Mouse (Mus musculus) kidney, postnatal 36 days (tissue): ENCODE measurements around the gene Gm826.

Experiments used
- DNase-seq, 2 experiments: peaks; one replicate each; pipeline ENCODE4 v3.0.0; 2021 to 2022; ENCODE audit warnings: mixed read lengths in 2 of 2

Gene Gm826

GRCm38 (mm10) chr2:160351038-160351574, 17.1 kb upstream of the Gm826 start:
- DNase-seq: peak; percentile 87 to 91

DNA sequence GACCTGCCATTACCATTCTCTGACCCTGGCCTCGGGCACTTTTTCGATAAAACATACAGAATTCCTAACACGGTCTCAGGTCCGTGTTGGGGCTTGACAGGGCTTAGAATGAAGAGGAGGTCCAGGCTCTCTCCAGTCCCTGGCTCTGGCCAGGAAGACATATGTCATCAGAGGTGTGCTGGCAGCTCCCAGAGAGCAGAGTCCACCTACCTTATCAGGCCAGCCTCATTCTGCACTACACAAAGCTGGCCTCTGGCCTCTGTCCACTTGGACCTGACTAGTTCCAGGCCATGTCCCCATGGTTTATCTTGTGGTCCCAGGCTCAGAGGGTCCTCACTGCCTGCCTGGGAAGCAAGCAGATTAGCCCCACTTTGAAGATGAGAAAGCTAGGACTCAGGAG, 15.6 kb upstream of the Gm826 start:
- no peak for DNase-seq

- no peak for DNase-seq
Measured at GRCm38 (mm10) chr2:160348796-160349195, 14.8 kb upstream of the Gm826 start.

GRCm38 (mm10) chr2:160348072-160348604, 14.2 kb upstream of the Gm826 start:
- no peak for DNase-seq

DNA sequence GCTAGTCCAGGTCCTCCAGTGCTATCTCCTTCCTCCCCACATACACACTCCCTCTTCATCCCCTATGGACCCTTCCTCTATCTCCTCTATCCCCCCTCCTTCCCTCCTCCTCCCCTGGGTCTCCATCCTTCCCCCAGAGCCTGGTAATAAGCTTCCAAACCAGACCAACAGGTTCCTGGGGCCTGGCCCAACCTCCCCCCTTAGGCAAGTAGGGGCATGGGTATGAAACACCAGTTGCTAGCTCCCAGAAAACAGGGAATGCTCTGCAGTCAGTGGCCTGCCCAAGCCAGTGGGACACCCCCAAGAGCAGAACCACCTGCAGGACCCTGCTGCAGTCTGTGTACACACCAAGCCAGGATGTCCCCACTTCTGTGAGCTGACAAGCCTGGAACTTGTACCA, 11.7 kb upstream of the Gm826 start:
- no peak for DNase-seq

DNA sequence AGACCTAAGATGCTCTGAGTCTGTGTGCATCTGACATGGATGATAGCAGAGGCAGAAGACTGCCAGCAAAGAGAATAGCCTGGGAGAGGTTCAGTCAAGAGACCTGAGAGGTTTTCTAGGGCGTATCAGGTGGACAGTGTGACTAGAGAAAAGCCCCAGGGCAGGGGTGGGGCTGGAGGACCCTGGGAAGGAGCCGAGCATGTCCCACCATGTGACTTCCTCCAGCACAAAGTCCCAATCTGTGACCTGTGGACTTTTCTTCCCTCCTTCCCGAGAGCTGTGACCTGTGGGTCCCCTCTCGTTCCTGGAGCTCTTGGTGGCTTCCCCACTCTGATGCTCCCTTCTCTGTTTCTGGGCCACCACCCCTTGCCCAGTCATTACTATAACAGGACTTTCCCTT, 6.2 kb upstream of the Gm826 start:
- DNase-seq: peak in 1 of 2 experiments; percentile 16

- DNase-seq: no peak
Measured at GRCm38 (mm10) chr2:160339595-160339994, 5.6 kb upstream of the Gm826 start.

GRCm38 (mm10) chr2:160336053-160336452, 2.1 kb upstream of the Gm826 start:
- DNase-seq: no peak

DNA sequence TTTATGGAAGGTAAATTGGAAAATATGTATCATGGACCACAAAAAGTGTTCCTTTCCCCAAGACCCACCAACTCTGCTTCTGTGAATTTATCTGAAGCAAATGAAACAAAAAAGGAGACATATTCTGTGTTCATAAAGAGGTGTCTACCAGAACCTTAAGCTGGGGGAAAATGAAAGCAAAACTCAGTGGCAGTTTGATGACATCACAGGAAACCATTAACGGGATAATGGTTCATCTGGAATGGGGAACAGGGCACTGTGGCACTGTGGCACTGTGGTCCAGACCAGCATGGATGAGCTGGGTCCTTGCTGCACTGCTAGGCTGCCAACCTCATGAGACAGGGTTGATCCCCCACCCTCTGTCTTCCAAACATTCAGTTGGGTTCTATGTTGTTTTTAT, 1.1 kb upstream of the Gm826 start:
- no peak for DNase-seq

- peak; percentile 31 to 40 for DNase-seq
Measured at GRCm38 (mm10) chr2:160332516-160333325, 1.2 kb downstream of the Gm826 start.

GRCm38 (mm10) chr2:160328886-160329285, 5.1 kb downstream of the Gm826 start:
- peak; percentile 30 to 44 for DNase-seq

DNA sequence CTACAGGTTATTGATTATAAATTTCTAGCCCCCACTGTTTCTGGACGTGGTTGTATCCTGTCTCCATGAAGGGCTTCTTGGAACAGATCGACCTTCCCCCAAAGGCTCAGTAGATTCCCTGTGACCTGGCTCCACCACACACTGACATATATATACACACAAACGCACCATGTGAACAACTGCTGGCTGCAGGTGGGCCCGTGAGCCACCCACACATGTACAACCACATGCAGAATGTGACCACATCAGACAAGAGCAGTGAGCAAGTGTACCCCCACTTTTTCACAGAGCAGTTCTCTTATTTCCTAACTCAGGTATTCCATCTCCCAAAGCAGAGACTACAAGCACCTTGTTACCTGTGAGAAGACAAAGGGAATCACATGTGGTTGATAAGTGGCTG, 6.2 kb downstream of the Gm826 start:
- DNase-seq: no peak

DNA sequence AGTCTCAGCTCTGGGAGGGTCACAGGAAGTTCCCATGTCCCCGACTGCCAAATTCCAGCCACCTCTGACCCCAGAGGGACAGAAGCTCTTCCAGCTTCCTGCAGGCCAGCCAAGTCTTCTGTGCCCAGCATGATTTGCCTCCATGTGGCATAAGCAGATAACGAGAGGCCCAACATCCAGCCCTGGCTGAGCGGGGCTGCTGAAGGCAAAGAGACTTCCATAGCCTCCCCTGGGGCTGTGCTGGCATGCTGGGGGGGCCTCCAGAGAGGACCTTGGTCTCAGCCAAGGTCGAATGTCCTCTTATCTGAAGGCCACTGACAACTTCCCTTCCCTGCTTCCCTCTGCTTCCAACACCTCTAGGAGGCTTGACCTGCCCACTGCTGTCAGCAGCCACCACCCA, 6.8 kb downstream of the Gm826 start:
- DNase-seq: peak; percentile 68 to 77

- no peak for DNase-seq
Measured at GRCm38 (mm10) chr2:160325105-160325644, 8.8 kb downstream of the Gm826 start.

DNA sequence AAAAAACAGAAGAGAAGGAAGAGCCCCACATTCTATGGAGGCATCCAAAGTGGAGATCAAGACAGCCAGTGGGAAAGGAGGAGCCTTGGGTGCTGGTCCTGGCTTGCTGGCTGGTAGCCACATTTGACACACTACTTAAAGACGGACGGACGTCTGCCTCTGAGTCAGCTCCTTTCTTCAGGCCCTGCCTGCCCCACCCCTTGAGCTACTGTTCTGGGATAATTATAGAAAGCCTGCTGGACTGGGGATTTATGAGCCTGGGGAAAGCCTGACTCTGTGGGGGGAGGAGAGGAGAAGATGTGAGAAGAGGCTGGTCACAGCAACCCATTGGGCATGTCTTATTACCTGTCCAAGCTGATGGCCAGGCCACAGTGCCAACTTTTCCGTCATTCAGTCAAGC, 12.1 kb downstream of the Gm826 start:
- DNase-seq: peak in 1 of 2 experiments; percentile 47

DNA sequence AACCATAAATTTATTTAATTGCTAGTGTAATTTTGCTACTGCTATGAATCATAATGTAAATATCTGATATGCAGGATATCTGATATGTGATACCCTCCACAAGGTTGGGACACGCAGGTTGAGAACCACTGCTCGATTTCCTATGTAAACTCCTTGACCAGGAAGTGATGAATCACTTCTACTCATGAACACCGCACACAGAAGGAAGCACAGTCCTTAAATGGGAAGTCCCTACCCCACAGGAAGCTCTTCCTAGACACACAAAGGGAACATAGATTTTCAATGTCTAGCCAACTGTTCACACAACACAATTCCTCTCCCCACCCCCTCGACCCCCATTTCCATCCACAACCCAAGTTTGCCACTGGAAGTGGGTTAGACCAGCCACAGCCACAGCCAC, 15.7 kb downstream of the Gm826 start:
- DNase-seq: no peak

DNA sequence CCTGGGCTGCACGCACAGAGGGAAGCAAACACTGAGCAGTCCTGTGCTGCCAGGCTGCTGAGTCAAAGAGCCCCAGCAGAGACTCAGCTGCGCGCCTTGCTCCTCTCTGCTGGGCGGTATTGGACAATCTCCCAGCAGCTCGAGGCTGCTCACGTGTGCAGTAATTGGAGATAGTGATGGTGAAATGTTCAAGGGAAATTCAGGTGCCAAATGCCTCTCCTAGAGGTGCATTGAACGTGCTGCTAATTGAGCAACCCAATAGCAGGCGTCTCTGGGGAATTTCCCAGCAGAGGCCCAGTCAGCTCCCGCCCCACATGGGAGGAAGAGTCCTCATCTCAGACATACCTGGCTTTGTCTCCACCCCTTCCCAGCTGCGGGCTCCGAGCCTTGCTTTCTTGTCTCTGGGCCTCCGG, 20.4 kb downstream of the Gm826 start:
- DNase-seq: no peak

DNA sequence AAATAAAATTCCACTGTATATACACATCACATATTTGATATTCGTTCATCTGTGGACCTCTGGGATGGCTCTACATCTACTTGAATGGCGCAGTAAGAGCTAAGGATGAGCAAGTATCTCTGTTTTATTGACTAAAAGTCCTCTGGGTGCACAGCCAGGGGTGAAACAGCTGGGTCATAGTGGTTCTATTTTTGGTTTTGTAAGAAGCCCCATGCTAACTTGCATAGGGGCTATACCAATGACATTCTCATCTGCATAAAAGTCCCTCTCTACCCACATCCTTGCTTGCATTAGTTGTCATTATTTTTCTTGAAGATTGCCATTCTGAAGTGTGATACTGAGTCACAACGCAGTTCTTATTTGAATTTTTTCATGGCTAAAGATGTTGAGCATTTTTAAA, 28.9 kb downstream of the Gm826 start:
- no peak for DNase-seq

DNA sequence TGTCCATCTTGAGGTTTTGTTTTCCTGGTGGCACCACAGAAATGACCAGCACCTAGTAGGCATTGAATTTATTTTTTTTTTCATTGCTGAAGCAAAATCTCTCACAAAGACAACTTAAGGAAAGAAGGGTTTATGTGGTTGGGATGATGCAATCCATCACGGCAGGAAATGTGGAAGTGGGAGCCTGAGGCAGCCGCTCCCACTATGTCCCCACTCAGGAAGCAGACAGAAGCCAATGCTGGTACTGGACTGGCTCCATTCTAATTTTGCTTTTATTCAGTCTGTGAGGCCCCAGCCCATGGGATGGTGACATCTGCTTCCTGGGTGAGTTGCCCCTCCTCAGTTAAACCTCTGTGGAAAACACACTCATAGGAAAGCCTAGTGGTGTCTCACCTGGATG, 30.0 kb downstream of the Gm826 start:
- no peak for DNase-seq

DNA sequence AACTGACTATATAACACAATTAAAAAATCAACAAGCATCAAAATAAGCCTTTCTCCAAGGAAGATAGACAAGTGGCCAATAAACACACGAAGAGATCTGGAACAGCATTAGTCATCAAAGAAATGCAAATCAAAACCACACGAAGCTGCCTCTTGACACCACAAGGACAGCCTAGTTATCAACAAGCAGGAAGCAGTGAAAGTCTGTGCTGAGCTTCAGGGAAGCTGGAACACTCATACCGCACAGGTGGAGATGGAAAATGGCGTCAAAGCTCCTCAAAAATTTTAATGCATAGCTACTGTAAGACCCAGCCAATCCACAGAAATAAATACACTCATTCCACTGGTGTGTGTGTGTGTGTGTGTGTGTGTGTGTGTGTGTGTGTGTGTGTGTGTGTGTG, 31.9 kb downstream of the Gm826 start:
- no peak for DNase-seq

GRCm38 (mm10) chr2:160298586-160298985, 35.4 kb downstream of the Gm826 start:
- DNase-seq: peak; percentile 45

GRCm38 (mm10) chr2:160288538-160289151, 45.3 kb downstream of the Gm826 start:
- DNase-seq: no peak

- DNase-seq: peak in 1 of 2 experiments; percentile 5
Measured at GRCm38 (mm10) chr2:160275959-160276657, 57.9 kb downstream of the Gm826 start.
